Mouse (Mus musculus) neural tube, embryonic 10.5 days (tissue): ENCODE measurements around the gene Susd2.

Source experiments
- DNase-seq: peaks from one replicate; pipeline ENCODE4 v3.0.0-alpha.2; 2017; ENCODE audit warnings: low spot score; ENCODE audit errors: extremely low spot score

Gene Susd2

GRCm38 (mm10) chr10:75643741-75644343, at the start of gene Susd2:
TSS of gene Susd2 (minus strand) at chr10:75644008.
- DNase-seq = peak; percentile 59

DNA sequence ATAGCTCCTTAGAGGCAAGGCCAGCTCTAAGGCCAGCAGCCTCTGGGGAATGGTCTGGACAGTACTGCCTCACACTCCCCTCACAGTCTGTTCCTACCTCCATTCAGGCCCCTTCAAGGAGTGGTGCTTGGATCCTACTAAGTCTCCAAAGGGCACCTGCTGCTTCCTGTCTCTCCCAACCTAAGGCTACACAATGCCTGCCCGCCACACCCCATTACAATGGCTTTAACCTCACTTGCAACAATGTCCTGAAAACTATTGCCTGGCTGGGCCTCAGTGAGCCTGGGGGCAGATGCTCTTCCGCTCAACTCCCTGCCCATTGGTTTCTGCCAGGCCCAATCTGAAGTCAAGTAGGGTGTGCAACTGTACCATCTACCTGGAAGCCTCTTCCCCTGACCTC, 44.8 kb upstream of the Susd2 start:
- DNase-seq = no peak

- no peak for DNase-seq
Observed at GRCm38 (mm10) chr10:75686724-75687123, 42.9 kb upstream of the Susd2 start.

DNA sequence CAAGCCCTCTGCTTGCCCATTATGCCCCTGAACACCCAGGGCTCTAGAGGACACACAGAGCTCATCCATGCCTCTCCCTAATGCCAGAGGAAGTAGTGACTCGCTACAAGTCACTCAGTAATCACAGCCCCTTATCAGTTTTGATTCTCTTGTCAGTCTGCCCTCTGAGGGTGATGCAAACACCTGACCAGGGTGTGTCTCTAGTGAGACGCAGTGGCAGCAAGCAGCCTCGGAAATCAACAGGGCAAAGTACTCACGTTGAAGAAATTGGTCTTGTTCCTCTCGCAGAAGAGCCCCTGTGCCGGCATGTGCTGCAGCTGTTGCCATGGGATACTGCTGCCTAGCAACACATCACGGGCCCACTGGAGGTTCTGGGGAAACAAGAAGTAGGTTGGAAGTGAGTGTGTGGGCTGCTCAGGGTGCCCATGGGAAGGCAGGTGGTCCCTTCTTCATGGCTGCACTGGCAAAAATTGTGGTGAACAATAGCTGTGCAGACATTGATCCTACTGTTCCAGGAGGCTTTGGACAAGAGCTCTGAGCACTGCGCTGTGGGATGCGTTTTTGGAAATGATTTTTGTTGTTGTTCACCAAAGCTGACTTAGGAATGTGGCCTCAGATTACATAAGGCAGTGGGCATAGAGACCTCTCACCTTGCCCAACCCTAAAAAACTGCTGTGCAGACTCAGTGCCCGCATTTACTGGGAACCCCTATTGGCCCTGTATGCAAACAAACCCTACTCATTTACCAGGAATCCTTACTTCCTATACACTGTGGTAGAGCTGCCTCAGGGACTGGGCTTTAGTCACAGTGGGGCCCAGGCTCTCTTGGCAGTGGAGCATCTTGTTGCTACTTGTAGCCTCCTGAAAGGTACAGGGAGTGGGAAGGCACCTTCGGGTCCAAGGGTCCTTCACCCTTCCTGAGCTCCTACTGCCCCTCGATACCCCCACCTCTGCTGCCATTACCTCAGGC, 40.5 kb upstream of the Susd2 start:
- peak; percentile 45 for DNase-seq

DNA sequence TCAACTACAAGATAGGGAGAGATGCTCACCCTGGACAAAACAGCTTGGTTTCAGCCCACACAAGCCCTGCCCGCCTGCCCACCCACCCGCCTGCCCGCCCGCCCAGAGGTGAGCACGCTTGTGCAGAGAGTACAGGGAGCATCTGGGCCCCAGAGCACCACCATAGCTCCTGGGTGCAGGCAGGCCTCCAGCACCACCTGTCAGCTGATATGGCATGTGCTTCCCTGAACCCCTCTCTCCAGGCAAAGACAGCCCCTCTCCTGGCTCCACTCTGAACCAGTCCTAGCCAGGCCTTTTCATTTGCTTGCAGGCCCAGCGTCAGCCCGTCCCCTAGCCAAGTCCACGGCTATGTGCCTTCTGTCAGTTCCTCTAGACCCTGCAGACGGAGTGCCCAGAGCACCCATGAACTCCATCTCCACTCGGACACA, 36.8 kb upstream of the Susd2 start:
- DNase-seq = no peak

DNA sequence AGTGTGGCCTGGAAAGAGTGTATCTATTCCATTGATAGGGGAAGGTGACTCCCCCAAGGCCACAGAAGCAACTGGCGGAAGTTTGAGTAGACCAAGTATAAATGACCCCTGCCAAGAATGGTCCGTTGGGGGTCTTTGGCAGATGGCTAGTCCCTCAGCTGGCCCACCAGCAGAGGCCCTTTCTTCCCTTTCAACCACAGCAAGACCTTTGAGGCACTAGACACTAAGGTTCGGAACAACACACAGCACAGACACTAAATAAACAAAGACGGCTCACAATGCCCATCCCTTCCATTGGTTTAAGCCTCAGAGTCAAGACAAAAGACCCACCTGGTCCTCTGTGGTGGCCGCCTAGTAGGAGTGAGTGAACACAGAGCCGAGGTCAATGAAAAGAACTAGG, 35.4 kb upstream of the Susd2 start:
- no peak for DNase-seq

GRCm38 (mm10) chr10:75677989-75678388, 34.2 kb upstream of the Susd2 start:
- DNase-seq = no peak

DNA sequence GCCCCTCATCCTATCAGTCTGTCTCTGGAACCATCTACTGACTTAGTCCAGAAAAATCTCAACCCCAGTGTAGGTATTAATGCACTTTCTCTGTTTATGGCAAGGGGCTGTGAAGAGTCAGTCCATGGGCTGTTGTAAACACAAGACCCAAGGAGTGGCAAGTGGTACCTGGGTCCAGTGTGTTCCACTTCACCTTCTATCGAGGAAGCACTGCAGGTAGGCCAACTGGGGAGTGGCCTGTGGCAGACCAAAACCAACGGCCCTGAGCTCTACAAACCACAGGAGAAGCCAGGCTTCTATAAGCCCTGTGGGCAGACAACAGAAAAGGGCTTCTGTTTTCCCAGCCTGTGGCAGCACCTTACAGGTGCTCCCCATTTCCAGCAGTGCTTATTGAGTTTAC, 33.8 kb upstream of the Susd2 start:
- no peak for DNase-seq

- no peak for DNase-seq
Observed at GRCm38 (mm10) chr10:75676819-75677565, 33.2 kb upstream of the Susd2 start.

DNA sequence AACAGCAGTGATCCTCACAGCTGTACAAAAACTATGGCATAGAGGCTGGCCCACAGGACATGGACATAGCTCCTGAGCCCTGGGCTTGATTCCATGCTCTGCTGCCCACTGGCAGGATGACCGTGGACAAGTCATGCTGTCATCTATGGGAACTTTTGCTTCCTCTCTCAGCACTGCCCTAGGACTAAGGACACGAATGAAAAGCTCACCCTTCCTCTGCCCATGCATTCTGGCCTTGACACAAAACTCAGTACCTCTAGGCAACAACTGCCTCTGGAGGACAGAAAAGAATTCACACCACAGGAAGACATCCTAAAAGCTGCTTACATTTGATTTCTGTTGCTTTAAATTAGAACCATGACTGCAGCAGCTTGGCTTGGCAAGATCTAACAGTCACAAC, 32.5 kb upstream of the Susd2 start:
- DNase-seq = no peak

GRCm38 (mm10) chr10:75675594-75675993, 31.8 kb upstream of the Susd2 start:
- no peak for DNase-seq

GRCm38 (mm10) chr10:75669936-75670335, 26.1 kb upstream of the Susd2 start:
- no peak for DNase-seq

DNA sequence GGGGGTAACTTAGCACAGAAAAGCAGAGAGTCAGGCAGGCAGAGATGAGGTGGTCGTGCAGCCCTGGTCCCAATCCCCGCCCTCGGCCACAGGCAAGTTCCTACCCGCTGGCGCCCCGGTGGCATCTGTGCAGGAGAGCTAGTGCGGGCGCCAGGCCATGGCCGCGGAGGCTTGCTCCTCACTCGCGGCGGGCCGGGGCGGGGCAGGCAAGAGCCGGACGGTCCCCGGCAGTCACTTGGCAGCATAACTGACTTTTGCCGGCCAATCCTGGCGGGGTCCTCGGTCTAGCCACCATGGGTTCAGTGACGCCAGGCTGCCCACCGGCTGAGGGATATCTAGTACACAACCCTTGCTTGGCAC, 24.1 kb upstream of the Susd2 start:
- no peak for DNase-seq

- DNase-seq = peak; percentile 63
Observed at GRCm38 (mm10) chr10:75667115-75667910, 23.5 kb upstream of the Susd2 start.

GRCm38 (mm10) chr10:75666451-75667030, 22.7 kb upstream of the Susd2 start:
- no peak for DNase-seq

DNA sequence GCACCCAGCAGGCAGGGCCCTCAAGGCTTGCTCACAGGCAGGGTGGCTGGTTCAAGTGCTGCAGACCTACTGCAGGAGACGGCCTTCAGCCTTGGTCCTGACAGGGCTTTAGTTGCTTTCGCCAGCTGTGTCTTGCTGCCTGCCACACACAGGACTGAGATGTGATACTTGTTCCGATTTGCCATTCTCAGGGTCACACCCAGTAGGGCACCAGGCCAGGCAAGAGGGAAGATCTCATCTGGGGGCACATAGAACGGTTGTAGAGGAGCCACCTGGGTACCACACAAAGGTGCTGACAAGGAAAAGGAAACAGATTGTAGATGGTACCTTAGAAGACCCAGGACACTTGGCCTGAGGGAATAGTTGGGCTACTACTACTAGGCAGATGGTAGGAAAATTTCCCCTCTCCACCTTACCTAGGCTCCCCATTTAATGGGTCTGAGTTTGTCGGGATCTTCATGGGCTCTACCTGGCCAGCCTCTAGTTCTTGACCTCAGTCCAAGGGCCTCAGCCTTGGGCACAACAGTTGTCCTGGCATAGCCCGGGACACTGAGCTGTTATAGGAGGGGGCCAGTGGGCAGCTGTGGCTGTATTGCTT, 21.0 kb upstream of the Susd2 start:
- DNase-seq = no peak

DNA sequence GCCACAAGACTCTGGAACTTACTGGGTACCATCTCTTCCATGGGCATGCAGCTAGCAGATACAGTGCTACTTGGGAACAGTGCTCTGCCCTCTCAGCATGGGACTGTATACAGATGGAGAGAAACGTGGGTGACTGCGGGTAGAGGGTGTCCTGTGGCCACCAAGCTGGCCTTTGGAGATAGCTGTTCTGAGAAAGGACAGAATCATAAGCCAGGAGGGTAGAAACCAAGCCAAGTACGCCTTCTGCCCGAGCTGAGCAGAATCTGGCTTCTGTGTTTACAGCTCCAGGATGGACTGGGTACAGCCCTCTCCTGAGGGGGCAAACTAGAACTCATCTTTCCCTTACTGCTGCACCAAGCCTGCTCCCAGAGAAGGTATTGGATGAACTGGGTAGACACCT, 18.8 kb upstream of the Susd2 start:
- DNase-seq = no peak

DNA sequence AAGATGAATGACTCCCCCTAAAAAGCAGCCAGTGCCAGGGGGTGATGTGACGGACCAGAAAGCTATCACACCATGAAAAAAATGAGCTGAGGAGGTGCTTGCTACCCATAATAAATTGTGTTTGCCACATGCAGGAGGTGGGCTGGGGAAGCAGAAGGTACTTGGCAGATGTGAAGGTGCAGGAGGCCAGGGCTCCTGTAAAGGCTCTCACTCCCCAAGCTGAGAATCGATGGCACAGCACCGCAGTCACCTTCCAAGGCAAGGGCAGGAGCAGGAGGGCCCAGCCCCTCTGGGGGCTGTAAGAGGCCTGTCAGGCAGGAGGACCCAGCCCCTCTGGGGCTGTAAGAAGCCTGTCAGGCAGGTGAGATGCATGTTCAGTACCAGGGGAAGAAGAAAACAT, 18.1 kb upstream of the Susd2 start:
- no peak for DNase-seq

- no peak for DNase-seq
Observed at GRCm38 (mm10) chr10:75661381-75661780, 17.6 kb upstream of the Susd2 start.

GRCm38 (mm10) chr10:75657772-75658171, 14.0 kb upstream of the Susd2 start:
- DNase-seq = no peak
